Mouse (Mus musculus) embryo, embryonic 11 days (tissue): ENCODE measurements around the gene Slc6a4.
"Not testable (repeated sequence)": the region's sequence is repeated elsewhere in the genome, so short reads cannot be mapped to it uniquely, and the experiment has no call there.

ENCODE experiments used
- DNase-seq: peaks from one replicate; pipeline ENCODE4 v3.0.0-alpha.2; 2015

Slc6a4 gene

GRCm38 (mm10) chr11:77021749-77022396 is 23.5 kb downstream of the Slc6a4 start:
- DNase-seq: no peak

- DNase-seq: no peak
Measured at GRCm38 (mm10) chr11:77026559-77026958, 28.2 kb downstream of the Slc6a4 start.

GRCm38 (mm10) chr11:77028157-77028556 is 29.8 kb downstream of the Slc6a4 start:
- no peak for DNase-seq

- no peak for DNase-seq
Measured at GRCm38 (mm10) chr11:77031151-77031934, 32.9 kb downstream of the Slc6a4 start.

- no peak for DNase-seq
Measured at GRCm38 (mm10) chr11:77041891-77042290, 43.5 kb downstream of the Slc6a4 start.

GRCm38 (mm10) chr11:77042816-77043215 is 44.4 kb downstream of the Slc6a4 start:
- DNase-seq: no peak

GRCm38 (mm10) chr11:77061951-77062350 is 63.5 kb downstream of the Slc6a4 start:
- DNase-seq: no peak

- DNase-seq: no peak
Measured at GRCm38 (mm10) chr11:77063406-77063805, 65.0 kb downstream of the Slc6a4 start.

GRCm38 (mm10) chr11:77068825-77069224 is 70.4 kb downstream of the Slc6a4 start:
- no peak for DNase-seq

GRCm38 (mm10) chr11:77070721-77071120 is 72.3 kb downstream of the Slc6a4 start:
- peak; percentile 33 for DNase-seq

- DNase-seq: not testable (repeated sequence)
Measured at GRCm38 (mm10) chr11:77077331-77077730, 78.9 kb downstream of the Slc6a4 start.

GRCm38 (mm10) chr11:77077792-77078191 is 79.4 kb downstream of the Slc6a4 start:
- peak; percentile 36 for DNase-seq

- peak; percentile 98 for DNase-seq
Measured at GRCm38 (mm10) chr11:77078273-77079134, 80.1 kb downstream of the Slc6a4 start, which contains the start of gene Nsrp1. Gene Nsrp1, minus strand, starts transcription at chr11:77078435.

GRCm38 (mm10) chr11:77079361-77079760 is 81.0 kb downstream of the Slc6a4 start:
- DNase-seq: no peak
